In the genomic region with DNA sequence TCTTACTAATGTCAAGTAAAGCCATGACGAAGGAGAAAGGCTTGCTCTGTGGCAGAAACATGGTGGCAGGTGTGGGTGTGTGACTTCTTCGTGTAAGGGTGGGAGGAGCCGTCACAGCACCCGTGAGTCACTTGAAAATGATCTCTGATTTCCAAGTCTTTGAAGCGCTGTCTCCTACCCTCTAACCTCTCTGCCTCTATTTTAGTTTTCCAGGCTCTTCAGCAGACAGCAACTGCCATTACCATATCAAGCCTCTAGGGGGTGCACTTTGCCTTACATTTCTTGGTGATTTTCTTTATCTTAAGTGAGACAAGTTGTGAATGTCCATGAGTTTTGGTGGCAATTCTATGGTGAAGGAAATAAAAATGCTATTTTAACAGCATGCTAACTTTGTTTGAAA, we compare ENCODE assay signal across 8 mouse cellular contexts. TPM values are rescaled to one million over a fixed set of nuclear protein-coding genes. Genes with fewer than 3 reads are reported as not detected.
DNase-seq lines count a peak whose midpoint lies in the region; ATAC-seq and TF ChIP-seq lines count a peak whose summit lies in the region.

No protein-coding gene starts in this region.

- DNase-seq in heart, postnatal 0 days (ENCODE audit: low spot score) = no peak
- DNase-seq in heart, embryonic 10.5 days (ENCODE audit: low spot score) = no peak
- DNase-seq in thymus, postnatal 0 days (ENCODE audit: low spot score) = peak; percentile 23
- no peak for DNase-seq in thymus, adult 18-20 months
- DNase-seq in lung, embryonic 14.5 days = peak; percentile 82
- DNase-seq in urinary bladder, postnatal 10 days (ENCODE audit: low spot score) = no peak
- DNase-seq in yolk sac, embryonic 10.5 days (ENCODE audit: low spot score) = no peak

- no peak overlapping the region for H3K4me3 ChIP-seq in heart, postnatal 0 days (ENCODE audit: low read depth, low read length)
- no peak overlapping the region for H3K4me3 ChIP-seq in heart, embryonic 10.5 days
- no peak overlapping the region for H3K4me3 ChIP-seq in cortical plate, adult 2 months (ENCODE audit: insufficient read depth, low read length)
- H3K4me3 ChIP-seq in lung, embryonic 14.5 days (ENCODE audit: low read depth, low read length) = no peak overlapping the region

- TF ChIP-seq POLR2A in cortical plate, adult 2 months (IDR thresholded peaks at IDR 0.05; ENCODE audit: extremely low read depth, insufficient read depth, low read length) = no peak

- TF ChIP-seq EP300 in heart, postnatal 0 days (IDR thresholded peaks at IDR 0.05; ENCODE audit: low read depth) = no peak

- no peak overlapping the region for H3K27ac ChIP-seq in heart, postnatal 0 days (ENCODE audit: low read depth)
- H3K27ac ChIP-seq in heart, embryonic 10.5 days = no peak overlapping the region
- H3K27ac ChIP-seq in cortical plate, adult 2 months (ENCODE audit: insufficient read depth, low read length) = no peak overlapping the region
- no peak overlapping the region for H3K27ac ChIP-seq in lung, embryonic 14.5 days (ENCODE audit: low read depth)

- peak; percentile 54 for TF ChIP-seq CTCF in heart, postnatal 0 days (IDR thresholded peaks at IDR 0.05; ENCODE audit: low read depth)
- peak; percentile 51; the same call in 1 of the 2 replicates for TF ChIP-seq CTCF in cortical plate, adult 2 months (IDR thresholded peaks at IDR 0.05; ENCODE audit: extremely low read depth, insufficient read depth, low read length)
- peak; percentile 75 for TF ChIP-seq CTCF in lung, embryonic 14.5 days (IDR thresholded peaks at IDR 0.05; ENCODE audit: low read depth)

- 54% methylated on average over 5 of the region's 5 CpGs for WGBS in heart, postnatal 0 days
- WGBS in heart, embryonic 10.5 days = 48% methylated on average over 5 of the region's 5 CpGs
- 31% methylated on average over 5 of the region's 5 CpGs for WGBS in lung, embryonic 14.5 days

- no peaks in the 10 kb centered on the region for H3K36me3 ChIP-seq in heart, postnatal 0 days (replicated peaks; ENCODE audit: control insufficient read depth, insufficient read depth, low read length)
- H3K36me3 ChIP-seq in heart, embryonic 10.5 days = no peaks in the 10 kb centered on the region
- no peaks in the 10 kb centered on the region for H3K36me3 ChIP-seq in lung, embryonic 14.5 days (ENCODE audit: insufficient read depth)

- H3K9me3 ChIP-seq in heart, postnatal 0 days (replicated peaks; ENCODE audit: control insufficient read depth, low read length) = no peaks in the 10 kb centered on the region
- no peaks in the 10 kb centered on the region for H3K9me3 ChIP-seq in heart, embryonic 10.5 days
- no peaks in the 10 kb centered on the region for H3K9me3 ChIP-seq in lung, embryonic 14.5 days (ENCODE audit: low read depth, low read length)

- no peaks in the 10 kb centered on the region for H3K4me1 ChIP-seq in heart, postnatal 0 days (ENCODE audit: control insufficient read depth, insufficient read depth)
- H3K4me1 ChIP-seq in heart, embryonic 10.5 days = peaks cover 12% of the 10 kb centered on the region
- H3K4me1 ChIP-seq in cortical plate, adult 2 months (ENCODE audit: control insufficient read depth, insufficient read depth, low read length) = peaks cover 5% of the 10 kb centered on the region
- H3K4me1 ChIP-seq in lung, embryonic 14.5 days (ENCODE audit: insufficient read depth) = no peaks in the 10 kb centered on the region

- H3K4me2 ChIP-seq in heart, postnatal 0 days (ENCODE audit: low read depth, low read length) = no peak overlapping the region
- H3K4me2 ChIP-seq in lung, embryonic 14.5 days = no peak overlapping the region

- H3K27me3 ChIP-seq in heart, postnatal 0 days (ENCODE audit: control insufficient read depth, insufficient read depth, low read length) = no peaks in the 10 kb centered on the region
- H3K27me3 ChIP-seq in heart, embryonic 10.5 days (ENCODE audit: insufficient read depth, poor library complexity, severe bottlenecking) = peaks cover 60% of the 10 kb centered on the region
- H3K27me3 ChIP-seq in lung, embryonic 14.5 days (ENCODE audit: insufficient read depth, low read length) = 0 out of 2 replicates have a peak, but pooled peaks cover 6% of the 10 kb centered on the region

- ATAC-seq in heart, postnatal 0 days (ENCODE audit: insufficient read depth, low read depth) = no peak
- ATAC-seq in lung, embryonic 14.5 days (ENCODE audit: insufficient read depth) = no peak

- H3K9ac ChIP-seq in heart, postnatal 0 days (replicated peaks; ENCODE audit: low read depth, low read length) = no peak overlapping the region
- no peak overlapping the region for H3K9ac ChIP-seq in lung, embryonic 14.5 days

RNA-seq across cellular contexts. Expression of a gene that starts 5.7 kb away (rescaled TPM):
- not detected in 2 replicates for total RNA-seq in heart, postnatal 0 days (2014; rRNA removed; ENCODE audit: low replicate concordance)
- 0.18 and 1.0 TPM in 2 replicates for polyA plus RNA-seq in heart, postnatal 0 days (2015; fragmentation: Nextera tagmentation; extraction: Ambion mirVana)
- 1.0 TPM in 1 of 2 replicates, not detected in the other for polyA plus RNA-seq in heart, embryonic 10.5 days (2016; fragmentation: Nextera tagmentation; extraction: Ambion mirVana)
- polyA plus RNA-seq in thymus, postnatal 0 days (2015; fragmentation: Nextera tagmentation; extraction: Ambion mirVana) = 0.94 and 1.5 TPM in 2 replicates
- polyA plus RNA-seq in cortical plate, adult 2 months (2012; rRNA removed) = 4.6 and 4.9 TPM in 2 replicates
- polyA plus RNA-seq in lung, embryonic 14.5 days (2014; fragmentation: Nextera tagmentation; extraction: Ambion mirVana) = 0.46 and 0.92 TPM in 2 replicates

RNA-seq across cellular contexts. Expression of a gene that starts 19.9 kb away (rescaled TPM):
- 6.3 and 9.3 TPM in 2 replicates for total RNA-seq in heart, postnatal 0 days (2014; rRNA removed; ENCODE audit: low replicate concordance)
- 2.5 and 2.9 TPM in 2 replicates for polyA plus RNA-seq in heart, postnatal 0 days (2015; fragmentation: Nextera tagmentation; extraction: Ambion mirVana)
- polyA plus RNA-seq in heart, embryonic 10.5 days (2016; fragmentation: Nextera tagmentation; extraction: Ambion mirVana) = 2.9 and 3.2 TPM in 2 replicates
- 0.60 TPM in 2 replicates for polyA plus RNA-seq in thymus, postnatal 0 days (2015; fragmentation: Nextera tagmentation; extraction: Ambion mirVana)
- polyA plus RNA-seq in cortical plate, adult 2 months (2012; rRNA removed) = 24.2 and 24.8 TPM in 2 replicates
- 3.3 and 3.6 TPM in 2 replicates for polyA plus RNA-seq in lung, embryonic 14.5 days (2014; fragmentation: Nextera tagmentation; extraction: Ambion mirVana)

RNA-seq across cellular contexts. Expression of a gene that starts 46.5 kb away (rescaled TPM):
- 4.0 and 10.7 TPM in 2 replicates for total RNA-seq in heart, postnatal 0 days (2014; rRNA removed; ENCODE audit: low replicate concordance)
- 2.3 and 3.1 TPM in 2 replicates for polyA plus RNA-seq in heart, postnatal 0 days (2015; fragmentation: Nextera tagmentation; extraction: Ambion mirVana)
- 1.5 and 2.2 TPM in 2 replicates for polyA plus RNA-seq in heart, embryonic 10.5 days (2016; fragmentation: Nextera tagmentation; extraction: Ambion mirVana)
- polyA plus RNA-seq in thymus, postnatal 0 days (2015; fragmentation: Nextera tagmentation; extraction: Ambion mirVana) = 1.6 and 2.7 TPM in 2 replicates
- polyA plus RNA-seq in cortical plate, adult 2 months (2012; rRNA removed) = 159 and 165 TPM in 2 replicates
- polyA plus RNA-seq in lung, embryonic 14.5 days (2014; fragmentation: Nextera tagmentation; extraction: Ambion mirVana) = 2.0 and 3.3 TPM in 2 replicates

RNA-seq across cellular contexts. Expression of a gene that starts 46.8 kb away (rescaled TPM):
- 2.2 and 12.9 TPM in 2 replicates for total RNA-seq in heart, postnatal 0 days (2014; rRNA removed; ENCODE audit: low replicate concordance)
- 1.8 and 2.1 TPM in 2 replicates for polyA plus RNA-seq in heart, postnatal 0 days (2015; fragmentation: Nextera tagmentation; extraction: Ambion mirVana)
- polyA plus RNA-seq in heart, embryonic 10.5 days (2016; fragmentation: Nextera tagmentation; extraction: Ambion mirVana) = 1.4 and 1.7 TPM in 2 replicates
- 0.60 and 0.91 TPM in 2 replicates for polyA plus RNA-seq in thymus, postnatal 0 days (2015; fragmentation: Nextera tagmentation; extraction: Ambion mirVana)
- 9.8 and 12.5 TPM in 2 replicates for polyA plus RNA-seq in cortical plate, adult 2 months (2012; rRNA removed)
- 2.7 and 3.1 TPM in 2 replicates for polyA plus RNA-seq in lung, embryonic 14.5 days (2014; fragmentation: Nextera tagmentation; extraction: Ambion mirVana)

RNA-seq across cellular contexts. Expression of a gene that starts 57.8 kb away (rescaled TPM):
- total RNA-seq in heart, postnatal 0 days (2014; rRNA removed; ENCODE audit: low replicate concordance) = 10.5 and 37.6 TPM in 2 replicates
- 42.0 and 45.9 TPM in 2 replicates for polyA plus RNA-seq in heart, postnatal 0 days (2015; fragmentation: Nextera tagmentation; extraction: Ambion mirVana)
- polyA plus RNA-seq in heart, embryonic 10.5 days (2016; fragmentation: Nextera tagmentation; extraction: Ambion mirVana) = 48.1 and 56.6 TPM in 2 replicates
- polyA plus RNA-seq in thymus, postnatal 0 days (2015; fragmentation: Nextera tagmentation; extraction: Ambion mirVana) = 28.5 and 31.0 TPM in 2 replicates
- 43.4 and 46.5 TPM in 2 replicates for polyA plus RNA-seq in cortical plate, adult 2 months (2012; rRNA removed)
- polyA plus RNA-seq in lung, embryonic 14.5 days (2014; fragmentation: Nextera tagmentation; extraction: Ambion mirVana) = 55.1 and 59.7 TPM in 2 replicates

Comparison
In these comparisons a context has a peak if more than half of its experiments do, and no peak if none do; other contexts are left out.
1. DNase-seq: peak in thymus, postnatal 0 days (single experiment) and lung, embryonic 14.5 days (single experiment); none in heart, postnatal 0 days (single experiment), heart, embryonic 10.5 days (single experiment), thymus, adult 18-20 months (0 of 2), urinary bladder, postnatal 10 days (single experiment) and yolk sac, embryonic 10.5 days (single experiment).
2. RNA of a gene that starts 46.5 kb away (polyA plus RNA-seq): 159 to 165 TPM in cortical plate, adult 2 months; 1.6 to 2.7 TPM in thymus, postnatal 0 days, 2.3 to 3.1 TPM in heart, postnatal 0 days, 1.5 to 2.2 TPM in heart, embryonic 10.5 days and 2.0 to 3.3 TPM in lung, embryonic 14.5 days; every median in the first group is over 10 times any median in the second.
3. Peak in every context shown above with its lines, with median percentiles within 50 percentile points of each other: CTCF ChIP-seq.